Mouse (Mus musculus): ENCODE data around the gene Obp1a.

Obp1a gene

DNA sequence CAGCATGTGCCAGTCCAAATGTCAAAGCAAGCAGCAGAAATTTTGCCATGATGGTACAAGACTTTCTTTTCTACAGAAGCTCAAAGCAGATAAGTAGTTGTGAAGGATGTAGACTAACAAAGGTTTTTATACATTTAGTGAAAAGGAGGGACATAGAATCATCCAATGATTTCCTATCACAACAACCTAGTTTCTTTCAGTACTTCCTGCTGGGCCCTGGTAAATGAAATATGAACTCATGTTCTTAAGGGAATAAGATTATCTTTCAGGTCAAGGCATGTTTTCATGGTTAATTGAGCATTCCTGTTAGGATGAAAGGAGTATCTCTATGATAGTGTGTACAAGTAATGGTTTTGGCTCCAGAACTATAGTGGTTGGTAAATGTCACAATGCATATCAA is at the start of gene Obp1a:
TSS of gene Obp1a (minus strand) at position 101 of the 400 bp plus-strand sequence.

DNA sequence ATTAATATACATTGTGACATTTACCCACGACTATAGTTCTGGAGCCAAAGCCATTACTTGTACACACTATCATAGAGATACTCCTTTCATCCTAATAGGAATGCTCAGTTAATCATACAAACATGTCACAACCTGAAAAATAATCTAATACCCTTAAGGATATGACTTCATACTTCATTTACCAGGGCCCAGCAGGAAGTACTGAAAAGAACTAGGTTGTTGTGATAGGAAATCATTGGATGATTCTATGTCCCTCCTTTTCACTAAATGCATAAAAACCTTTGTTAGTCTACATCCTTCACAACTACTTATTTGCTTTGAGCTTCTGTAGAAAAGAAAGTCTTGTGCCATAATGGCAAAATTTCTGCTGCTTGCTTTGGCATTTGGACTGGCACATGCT is 34.0 kb upstream of the Obp1a start, which contains the start of gene Gm5938:
TSS of gene Gm5938 (plus strand) at position 301 of the 400 bp plus-strand sequence.
- WGBS, result 69% methylated on average over 1 of the region's 1 CpGs

Measured in cerebral cortex, adult 2 months (tissue).